Mouse (Mus musculus): ENCODE measurements at regions not wholly inside any gene's neighbourhood (a gene's known extent, or its start where the extent isn't known, plus 50 kb on each side); places are given as distances from the start of the nearest gene placed in this dataset.

GRCm38 (mm10) chr13:16100253-16100652 is 88.6 kb downstream of the Inhba start:
- no peak overlapping the region for H3K4me2 ChIP-seq
- no peaks in the 10 kb centered on the region for H3K4me1 ChIP-seq (replicated peaks)
- no peak overlapping the region for H3K27ac ChIP-seq
- H3K4me3 ChIP-seq (replicated peaks) = no peak overlapping the region
- no peak overlapping the region for H3K9ac ChIP-seq
- peaks cover 9% of the 10 kb centered on the region for H3K9me3 ChIP-seq (replicated peaks)
- 73% methylated on average over 10 of the region's 15 CpGs for WGBS (ENCODE audit: insufficient replicate concordance)
- no peaks in the 10 kb centered on the region for H3K27me3 ChIP-seq
- no peak for DNase-seq
- H3K36me3 ChIP-seq = no peaks in the 10 kb centered on the region
- ATAC-seq (ENCODE audit: low read depth) = no peak

GRCm38 (mm10) chr13:16114837-16115236 is 103.2 kb downstream of the Inhba start:
- Histone ChIP-seq H3K9ac (no peak overlapping the region), H3K36me3 (no peaks in the 10 kb centered on the region), H3K27ac (no peak overlapping the region), H3K4me3 (replicated peaks) (no peak overlapping the region), H3K4me2 (no peak overlapping the region), H3K27me3 (no peaks in the 10 kb centered on the region), H3K9me3 (replicated peaks) (no peaks in the 10 kb centered on the region), H3K4me1 (replicated peaks) (no peaks in the 10 kb centered on the region)
- ATAC-seq (ENCODE audit: low read depth) (no peak), DNase-seq (no peak)
- 49% methylated on average over 2 of the region's 2 CpGs for WGBS (ENCODE audit: insufficient replicate concordance)

- Histone ChIP-seq H3K27ac (no peak overlapping the region), H3K4me1 (replicated peaks) (no peaks in the 10 kb centered on the region), H3K4me2 (no peak overlapping the region), H3K9ac (no peak overlapping the region), H3K27me3 (no peaks in the 10 kb centered on the region), H3K36me3 (no peaks in the 10 kb centered on the region), H3K4me3 (replicated peaks) (no peak overlapping the region), H3K9me3 (replicated peaks) (no peaks in the 10 kb centered on the region)
- DNase-seq (no peak), ATAC-seq (ENCODE audit: low read depth) (no peak)
Observed at GRCm38 (mm10) chr13:16146686-16147085, 135.0 kb downstream of the Inhba start.

- Histone ChIP-seq H3K27ac (no peak overlapping the region), H3K36me3 (no peaks in the 10 kb centered on the region), H3K4me1 (replicated peaks) (no peaks in the 10 kb centered on the region), H3K9me3 (replicated peaks) (no peaks in the 10 kb centered on the region), H3K4me2 (no peak overlapping the region), H3K27me3 (no peaks in the 10 kb centered on the region), H3K9ac (no peak overlapping the region), H3K4me3 (replicated peaks) (no peak overlapping the region)
- 29% methylated on average over 1 of the region's 1 CpGs for WGBS (ENCODE audit: insufficient replicate concordance)
- ATAC-seq (ENCODE audit: low read depth) (no peak), DNase-seq (no peak)
Observed at GRCm38 (mm10) chr13:16154926-16155325, 143.3 kb downstream of the Inhba start.

GRCm38 (mm10) chr13:16165204-16165894 is 153.7 kb downstream of the Inhba start:
- no peak overlapping the region for H3K9ac ChIP-seq
- no peak overlapping the region for H3K4me2 ChIP-seq
- 57% methylated on average over 5 of the region's 5 CpGs for WGBS (ENCODE audit: insufficient replicate concordance)
- no peak for ATAC-seq (ENCODE audit: low read depth)
- no peak for DNase-seq
- no peaks in the 10 kb centered on the region for H3K36me3 ChIP-seq
- H3K4me1 ChIP-seq (replicated peaks) = no peaks in the 10 kb centered on the region
- H3K27ac ChIP-seq = no peak overlapping the region
- H3K4me3 ChIP-seq (replicated peaks) = no peak overlapping the region
- no peaks in the 10 kb centered on the region for H3K27me3 ChIP-seq
- H3K9me3 ChIP-seq (replicated peaks) = no peaks in the 10 kb centered on the region

GRCm38 (mm10) chr13:16196692-16197091 is 185.0 kb downstream of the Inhba start:
- 63% methylated on average over 1 of the region's 1 CpGs for WGBS (ENCODE audit: insufficient replicate concordance)
- Histone ChIP-seq H3K27ac (no peak overlapping the region), H3K4me3 (replicated peaks) (no peak overlapping the region)

GRCm38 (mm10) chr13:16200046-16200445 is 188.4 kb downstream of the Inhba start:
- no peak overlapping the region for H3K4me3 ChIP-seq (replicated peaks)
- H3K4me2 ChIP-seq = no peak overlapping the region
- DNase-seq = no peak
- H3K9ac ChIP-seq = no peak overlapping the region
- no peaks in the 10 kb centered on the region for H3K9me3 ChIP-seq (replicated peaks)
- H3K36me3 ChIP-seq = no peaks in the 10 kb centered on the region
- no peaks in the 10 kb centered on the region for H3K4me1 ChIP-seq (replicated peaks)
- H3K27ac ChIP-seq = no peak overlapping the region
- H3K27me3 ChIP-seq = no peaks in the 10 kb centered on the region
- no peak for ATAC-seq (ENCODE audit: low read depth)
- WGBS (ENCODE audit: insufficient replicate concordance) = 49% methylated on average over 1 of the region's 1 CpGs

More at GRCm38 (mm10) chr13:16196692-16197091, 185.0 kb downstream of the Inhba start:
- Histone ChIP-seq H3K4me1 (replicated peaks) (no peaks in the 10 kb centered on the region), H3K36me3 (no peaks in the 10 kb centered on the region), H3K9me3 (replicated peaks) (no peaks in the 10 kb centered on the region), H3K9ac (no peak overlapping the region), H3K4me2 (no peak overlapping the region), H3K27me3 (no peaks in the 10 kb centered on the region)
- ATAC-seq (ENCODE audit: low read depth) (no peak), DNase-seq (no peak)

GRCm38 (mm10) chr13:16203147-16203546 is 191.5 kb downstream of the Inhba start:
- ATAC-seq (ENCODE audit: low read depth) (no peak), DNase-seq (no peak)
- Histone ChIP-seq H3K36me3 (no peaks in the 10 kb centered on the region), H3K9ac (no peak overlapping the region), H3K27me3 (no peaks in the 10 kb centered on the region), H3K4me1 (replicated peaks) (no peaks in the 10 kb centered on the region), H3K4me3 (replicated peaks) (no peak overlapping the region), H3K9me3 (replicated peaks) (no peaks in the 10 kb centered on the region), H3K4me2 (no peak overlapping the region), H3K27ac (no peak overlapping the region)
- WGBS (ENCODE audit: insufficient replicate concordance) = 61% methylated on average over 3 of the region's 3 CpGs

GRCm38 (mm10) chr13:16204097-16204496 is 192.4 kb downstream of the Inhba start:
- no peaks in the 10 kb centered on the region for H3K4me1 ChIP-seq (replicated peaks)
- H3K9ac ChIP-seq = no peak overlapping the region
- H3K4me3 ChIP-seq (replicated peaks) = no peak overlapping the region
- 38% methylated on average over 5 of the region's 5 CpGs for WGBS (ENCODE audit: insufficient replicate concordance)
- no peak overlapping the region for H3K27ac ChIP-seq
- no peaks in the 10 kb centered on the region for H3K9me3 ChIP-seq (replicated peaks)
- DNase-seq = no peak
- ATAC-seq (ENCODE audit: low read depth) = no peak
- no peaks in the 10 kb centered on the region for H3K36me3 ChIP-seq
- no peaks in the 10 kb centered on the region for H3K27me3 ChIP-seq
- no peak overlapping the region for H3K4me2 ChIP-seq

GRCm38 (mm10) chr13:16211482-16211881 is 199.8 kb downstream of the Inhba start:
- Histone ChIP-seq H3K36me3 (no peaks in the 10 kb centered on the region), H3K27ac (no peak overlapping the region), H3K4me3 (replicated peaks) (no peak overlapping the region), H3K4me1 (replicated peaks) (no peaks in the 10 kb centered on the region), H3K4me2 (no peak overlapping the region), H3K9me3 (replicated peaks) (no peaks in the 10 kb centered on the region), H3K27me3 (no peaks in the 10 kb centered on the region), H3K9ac (no peak overlapping the region)
- ATAC-seq (ENCODE audit: low read depth) = no peak
- WGBS (ENCODE audit: insufficient replicate concordance) = 45% methylated on average over 2 of the region's 2 CpGs
- no peak for DNase-seq

- H3K36me3 ChIP-seq = no peaks in the 10 kb centered on the region
- no peak overlapping the region for H3K9ac ChIP-seq
- ATAC-seq (ENCODE audit: low read depth) = no peak
Observed at GRCm38 (mm10) chr13:16219877-16220276, 208.2 kb downstream of the Inhba start.

GRCm38 (mm10) chr13:16222942-16223600 is 211.4 kb downstream of the Inhba start:
- 45% methylated on average over 5 of the region's 5 CpGs for WGBS (ENCODE audit: insufficient replicate concordance)
- Histone ChIP-seq H3K27ac (no peak overlapping the region), H3K4me2 (no peak overlapping the region), H3K9ac (no peak overlapping the region), H3K4me1 (replicated peaks) (no peaks in the 10 kb centered on the region), H3K9me3 (replicated peaks) (no peaks in the 10 kb centered on the region), H3K4me3 (replicated peaks) (no peak overlapping the region), H3K36me3 (no peaks in the 10 kb centered on the region), H3K27me3 (no peaks in the 10 kb centered on the region)
- DNase-seq (no peak), ATAC-seq (ENCODE audit: low read depth) (no peak)

More at GRCm38 (mm10) chr13:16219877-16220276, 208.2 kb downstream of the Inhba start:
- no peak for DNase-seq
- H3K9me3 ChIP-seq (replicated peaks) = no peaks in the 10 kb centered on the region
- no peaks in the 10 kb centered on the region for H3K4me1 ChIP-seq (replicated peaks)
- H3K4me3 ChIP-seq (replicated peaks) = no peak overlapping the region
- H3K27ac ChIP-seq = no peak overlapping the region
- no peaks in the 10 kb centered on the region for H3K27me3 ChIP-seq
- H3K4me2 ChIP-seq = no peak overlapping the region

All from liver, embryonic 13.5 days (tissue).